Mouse (Mus musculus): ENCODE results near the gene Pex26. TPM values are rescaled to one million over a fixed set of nuclear protein-coding genes. Genes with fewer than 3 reads are reported as not detected.

The Pex26 gene
- polyA plus RNA-seq, 1 experiment = 21.0 TPM

- Histone ChIP-seq H3K4me3 (ENCODE audit: insufficient read depth, low read depth, low read length) (no peak overlapping the region), H3K4me1 (ENCODE audit: control insufficient read depth, insufficient read depth, low read length) (peaks cover 10% of the 10 kb centered on the region; the same call in 1 of the 2 replicates), H3K36me3 (ENCODE audit: control insufficient read depth, insufficient read depth, low read length) (no peaks in the 10 kb centered on the region), H3K27me3 (replicated peaks; ENCODE audit: control insufficient read depth, insufficient read depth, low read length) (no peaks in the 10 kb centered on the region), H3K27ac (ENCODE audit: insufficient read depth, low read depth, low read length) (no peak overlapping the region)
- WGBS = 73% methylated on average over 4 of the region's 4 CpGs
- TF ChIP-seq CTCF (conservative IDR thresholded peaks at IDR 0.05; ENCODE audit: insufficient read depth, insufficient read length, low read depth, low read length) (no peak), POLR2A (IDR thresholded peaks at IDR 0.05; ENCODE audit: low read depth, low read length) (no peak)
- no peak for DNase-seq
Observed at GRCm38 (mm10) chr6:121176731-121177098, 6.8 kb upstream of the Pex26 start.

- H3K27me3 ChIP-seq (replicated peaks; ENCODE audit: control insufficient read depth, insufficient read depth, low read length) = no peaks in the 10 kb centered on the region
- peaks cover 10% of the 10 kb centered on the region; the same call in 1 of the 2 replicates for H3K4me1 ChIP-seq (ENCODE audit: control insufficient read depth, insufficient read depth, low read length)
- peak; percentile 70 for DNase-seq
- no peak overlapping the region for H3K27ac ChIP-seq (ENCODE audit: insufficient read depth, low read depth, low read length)
- no peaks in the 10 kb centered on the region for H3K36me3 ChIP-seq (ENCODE audit: control insufficient read depth, insufficient read depth, low read length)
- WGBS = 59% methylated on average over 7 of the region's 7 CpGs
- TF ChIP-seq POLR2A (IDR thresholded peaks at IDR 0.05; ENCODE audit: low read depth, low read length) (no peak), CTCF (conservative IDR thresholded peaks at IDR 0.05; ENCODE audit: insufficient read depth, insufficient read length, low read depth, low read length) (no peak)
- H3K4me3 ChIP-seq (ENCODE audit: insufficient read depth, low read depth, low read length) = no peak overlapping the region
Observed at GRCm38 (mm10) chr6:121177118-121177708, 6.3 kb upstream of the Pex26 start.

GRCm38 (mm10) chr6:121178700-121179358 lies 4.6 kb upstream of the Pex26 start:
- DNase-seq = peak; percentile 74
- 59% methylated on average over 7 of the region's 7 CpGs for WGBS
- no peaks in the 10 kb centered on the region for H3K36me3 ChIP-seq (ENCODE audit: control insufficient read depth, insufficient read depth, low read length)
- TF ChIP-seq POLR2A (IDR thresholded peaks at IDR 0.05; ENCODE audit: low read depth, low read length) (no peak), CTCF (conservative IDR thresholded peaks at IDR 0.05; ENCODE audit: insufficient read depth, insufficient read length, low read depth, low read length) (0 out of 2 replicates have a peak, but pooled peaks have one; percentile 28)
- no peaks in the 10 kb centered on the region for H3K27me3 ChIP-seq (replicated peaks; ENCODE audit: control insufficient read depth, insufficient read depth, low read length)
- H3K4me3 ChIP-seq (ENCODE audit: insufficient read depth, low read depth, low read length) = no peak overlapping the region
- peaks cover 10% of the 10 kb centered on the region; the same call in 1 of the 2 replicates for H3K4me1 ChIP-seq (ENCODE audit: control insufficient read depth, insufficient read depth, low read length)
- no peak overlapping the region for H3K27ac ChIP-seq (ENCODE audit: insufficient read depth, low read depth, low read length)

GRCm38 (mm10) chr6:121179846-121180245 lies 3.6 kb upstream of the Pex26 start:
- WGBS = 62% methylated on average over 7 of the region's 7 CpGs

GRCm38 (mm10) chr6:121184198-121185140 lies 1.0 kb downstream of the Pex26 start:
- Histone ChIP-seq H3K4me1 (ENCODE audit: control insufficient read depth, insufficient read depth, low read length) (peaks cover 9% of the 10 kb centered on the region; the same call in 1 of the 2 replicates), H3K27me3 (replicated peaks; ENCODE audit: control insufficient read depth, insufficient read depth, low read length) (no peaks in the 10 kb centered on the region), H3K36me3 (ENCODE audit: control insufficient read depth, insufficient read depth, low read length) (no peaks in the 10 kb centered on the region; the same call in 1 of the 2 replicates), H3K27ac (ENCODE audit: insufficient read depth, low read depth, low read length) (peak overlapping the region; percentile 55), H3K4me3 (ENCODE audit: insufficient read depth, low read depth, low read length) (peak overlapping the region; percentile 79)
- WGBS = 2% methylated on average over 35 of the region's 35 CpGs
- peak; percentile 81 for TF ChIP-seq CTCF (conservative IDR thresholded peaks at IDR 0.05; ENCODE audit: insufficient read depth, insufficient read length, low read depth, low read length)
- no peak for TF ChIP-seq POLR2A (IDR thresholded peaks at IDR 0.05; ENCODE audit: low read depth, low read length)
- DNase-seq = peak; percentile 72

More at GRCm38 (mm10) chr6:121179846-121180245, 3.6 kb upstream of the Pex26 start:
- Histone ChIP-seq H3K27me3 (replicated peaks; ENCODE audit: control insufficient read depth, insufficient read depth, low read length) (no peaks in the 10 kb centered on the region), H3K36me3 (ENCODE audit: control insufficient read depth, insufficient read depth, low read length) (no peaks in the 10 kb centered on the region), H3K4me3 (ENCODE audit: insufficient read depth, low read depth, low read length) (no peak overlapping the region), H3K4me1 (ENCODE audit: control insufficient read depth, insufficient read depth, low read length) (peaks cover 12% of the 10 kb centered on the region; the same call in 1 of the 2 replicates), H3K27ac (ENCODE audit: insufficient read depth, low read depth, low read length) (no peak overlapping the region)
- TF ChIP-seq CTCF (conservative IDR thresholded peaks at IDR 0.05; ENCODE audit: insufficient read depth, insufficient read length, low read depth, low read length) (no peak), POLR2A (IDR thresholded peaks at IDR 0.05; ENCODE audit: low read depth, low read length) (no peak)
- DNase-seq = no peak

- WGBS = 33% methylated on average over 8 of the region's 8 CpGs
- H3K27ac ChIP-seq (ENCODE audit: insufficient read depth, low read depth, low read length) = no peak overlapping the region
- H3K27me3 ChIP-seq (replicated peaks; ENCODE audit: control insufficient read depth, insufficient read depth, low read length) = no peaks in the 10 kb centered on the region
- no peak overlapping the region; the same call in 1 of the 2 replicates for H3K4me3 ChIP-seq (ENCODE audit: insufficient read depth, low read depth, low read length)
- peaks cover 9% of the 10 kb centered on the region; the same call in 1 of the 2 replicates for H3K4me1 ChIP-seq (ENCODE audit: control insufficient read depth, insufficient read depth, low read length)
- no peak for TF ChIP-seq POLR2A (IDR thresholded peaks at IDR 0.05; ENCODE audit: low read depth, low read length)
- peaks cover 1% of the 10 kb centered on the region for H3K36me3 ChIP-seq (ENCODE audit: control insufficient read depth, insufficient read depth, low read length)
- no peak for DNase-seq
Observed at GRCm38 (mm10) chr6:121185232-121185631, 1.8 kb downstream of the Pex26 start.
